Mouse (Mus musculus) heart, postnatal 4 days (tissue): ENCODE data around the gene 5730522E02Rik. TPM values are rescaled to one million over a fixed set of nuclear protein-coding genes. Genes with fewer than 3 reads are reported as not detected.

Source experiments
- DNase-seq: peaks from one replicate; pipeline ENCODE4 v3.0.0; 2021
- total RNA-seq, 2 experiments: library from RNA; stranded (reverse); gene quantifications; 2 replicates each; pipeline ENCODE4 v1.2.3; 2021

Gene 5730522E02Rik
- total RNA-seq, 2 experiments from 2014 or later = 0.93 to 1.0 TPM

DNA sequence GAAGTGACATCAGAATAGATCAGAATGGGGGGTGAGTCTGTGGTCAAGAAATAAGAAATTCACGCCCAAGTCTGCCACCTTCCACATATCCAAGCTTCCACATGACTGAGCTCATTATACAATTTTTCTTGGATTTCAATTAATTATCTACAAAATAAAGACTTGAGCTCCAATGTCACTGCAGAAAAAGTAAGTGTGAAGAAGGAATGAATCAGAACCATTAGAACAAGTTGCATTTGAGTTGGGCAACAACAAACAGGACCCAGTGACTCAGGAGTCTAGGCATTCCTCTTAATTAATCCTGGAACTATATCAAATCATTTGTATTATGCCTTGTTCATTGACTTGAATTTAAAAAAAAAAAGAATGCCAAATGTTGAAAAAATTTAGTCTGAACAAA lies 422.9 kb downstream of the 5730522E02Rik start:
- DNase-seq = no peak

GRCm38 (mm10) chr11:25772231-25772630 lies 438.3 kb downstream of the 5730522E02Rik start:
- no peak for DNase-seq

DNA sequence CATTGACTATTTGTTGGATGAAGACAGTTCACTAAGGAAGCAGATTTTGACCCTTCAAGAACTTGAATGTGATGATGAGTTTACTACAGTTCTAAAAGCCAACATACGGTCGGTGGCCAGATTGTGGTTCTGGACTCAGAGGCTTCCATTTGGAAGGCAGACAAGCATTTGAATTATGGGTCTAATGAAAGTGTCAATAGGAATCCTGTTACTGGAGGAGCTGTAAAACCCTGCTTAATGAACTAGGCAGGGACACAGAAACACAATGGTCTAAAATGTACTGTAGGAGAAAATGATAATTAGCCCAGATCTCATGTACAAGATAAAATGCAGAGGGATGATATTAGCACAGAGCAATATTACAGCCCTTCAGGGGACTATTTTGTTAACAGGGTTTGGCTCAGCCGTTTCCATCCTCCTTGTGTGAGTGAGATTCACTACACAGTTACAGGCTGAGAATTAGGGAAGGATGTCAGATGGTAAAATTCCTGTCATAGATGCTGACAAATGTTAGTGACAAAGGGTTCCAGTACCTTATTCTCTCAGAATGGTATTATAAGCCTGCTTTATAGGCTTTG lies 439.5 kb downstream of the 5730522E02Rik start:
- DNase-seq = no peak

- DNase-seq = no peak
These were observed 442.8 kb downstream of the 5730522E02Rik start for GRCm38 (mm10) chr11:25767584-25768333.

DNA sequence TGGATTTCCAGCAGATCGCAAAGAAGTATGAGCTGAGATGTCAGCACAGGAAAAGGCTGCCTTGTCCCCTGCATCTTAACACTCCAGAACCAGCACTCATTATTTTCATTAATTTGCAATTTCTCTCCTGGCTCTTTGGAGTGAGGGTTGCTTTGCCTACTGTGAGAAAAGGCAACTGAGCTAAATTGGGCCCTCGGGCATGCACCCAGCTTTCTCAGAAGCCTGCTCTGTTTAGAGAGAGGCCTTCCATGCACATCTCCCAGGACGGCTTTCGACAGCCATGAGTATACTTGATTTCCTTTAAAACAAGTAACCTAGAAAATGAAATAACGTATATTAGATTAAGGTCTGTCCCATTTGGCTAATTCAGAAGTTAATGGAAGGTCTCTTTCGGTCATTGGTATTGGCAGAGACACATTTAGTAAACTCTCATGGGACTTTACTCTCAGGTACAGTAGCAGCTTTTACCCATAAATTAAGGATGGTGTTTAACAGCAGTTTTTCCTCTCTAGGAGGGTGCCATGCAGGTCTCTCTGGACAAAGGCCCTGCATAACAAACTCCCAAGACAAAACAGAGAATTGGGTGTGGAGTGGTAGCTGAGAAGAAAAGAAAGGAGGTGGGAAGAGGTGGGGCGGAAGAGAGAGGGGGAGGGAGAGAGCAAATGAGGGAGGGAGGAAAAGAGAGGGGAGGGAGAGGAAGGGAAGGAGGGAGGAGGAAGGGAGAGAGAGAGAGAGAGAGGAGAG lies 457.2 kb downstream of the 5730522E02Rik start:
- no peak for DNase-seq

- DNase-seq = no peak
These were observed 458.1 kb downstream of the 5730522E02Rik start for GRCm38 (mm10) chr11:25752418-25752817.

DNA sequence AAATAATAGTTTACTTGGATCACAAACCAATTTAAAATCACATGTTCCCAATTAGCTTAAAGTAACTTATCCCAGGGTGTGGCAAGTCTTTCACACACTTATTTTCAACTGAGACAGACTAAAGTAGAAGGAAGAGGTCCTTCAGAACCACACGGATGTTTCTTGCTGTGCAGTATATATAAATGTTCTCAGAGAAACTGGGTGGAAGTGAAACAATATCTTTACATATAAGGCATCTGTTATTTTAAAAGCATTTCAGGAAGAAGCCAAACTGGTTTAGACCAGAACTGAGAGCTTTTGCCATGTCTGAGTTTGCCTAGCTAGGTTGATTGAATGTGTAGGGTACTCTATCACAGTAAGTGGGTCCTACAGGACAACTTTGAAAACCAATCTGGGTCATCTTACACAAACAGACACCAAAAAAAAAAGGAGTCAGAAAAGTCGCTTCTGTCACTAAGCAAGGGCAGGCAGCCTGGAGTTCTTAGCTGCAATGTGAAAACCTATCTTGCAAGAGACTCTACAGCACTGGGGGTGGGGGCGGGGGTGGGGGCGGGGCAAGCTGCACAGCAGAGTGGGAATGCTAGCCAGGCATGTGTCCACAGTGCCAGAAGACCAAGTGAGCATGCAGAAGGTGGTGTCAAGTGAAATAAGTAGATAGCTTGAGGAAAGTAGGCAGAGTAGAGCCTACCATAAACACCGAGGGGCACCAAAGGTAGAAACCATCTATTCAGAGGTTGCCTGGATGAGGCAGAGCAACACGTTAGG lies 463.3 kb downstream of the 5730522E02Rik start:
- no peak for DNase-seq

GRCm38 (mm10) chr11:25743664-25744063 lies 466.9 kb downstream of the 5730522E02Rik start:
- DNase-seq = no peak

- no peak for DNase-seq
These were observed 473.3 kb downstream of the 5730522E02Rik start for GRCm38 (mm10) chr11:25737255-25737654.

GRCm38 (mm10) chr11:25729476-25729875 lies 481.1 kb downstream of the 5730522E02Rik start:
- DNase-seq = no peak

GRCm38 (mm10) chr11:25715447-25716321 lies 494.9 kb downstream of the 5730522E02Rik start:
- no peak for DNase-seq

- DNase-seq = no peak
These were observed 500.0 kb downstream of the 5730522E02Rik start for GRCm38 (mm10) chr11:25710559-25710958.

GRCm38 (mm10) chr11:25709892-25710291 lies 500.7 kb downstream of the 5730522E02Rik start:
- no peak for DNase-seq

GRCm38 (mm10) chr11:25704332-25705168 lies 506.0 kb downstream of the 5730522E02Rik start:
- DNase-seq = no peak

DNA sequence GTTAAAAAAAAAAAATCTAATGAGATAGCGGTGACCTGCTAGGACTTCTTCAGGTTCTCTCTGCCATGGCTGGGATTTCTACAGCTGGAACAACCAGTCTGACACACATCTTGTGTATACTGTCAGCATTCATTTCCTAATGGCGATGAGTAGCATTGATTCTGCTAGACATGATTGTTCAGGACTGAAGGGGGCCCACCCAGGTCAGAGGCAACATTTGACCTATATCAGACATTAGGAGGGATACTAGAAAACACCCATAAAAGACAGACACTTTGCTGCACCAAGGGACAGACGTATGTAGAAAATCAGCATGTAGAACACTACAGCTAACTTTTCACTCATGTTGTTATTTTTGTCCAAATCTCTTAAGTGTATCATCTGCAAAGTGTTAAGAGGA lies 507.8 kb downstream of the 5730522E02Rik start:
- DNase-seq = no peak

GRCm38 (mm10) chr11:25697508-25698193 lies 512.9 kb downstream of the 5730522E02Rik start:
- no peak for DNase-seq

DNA sequence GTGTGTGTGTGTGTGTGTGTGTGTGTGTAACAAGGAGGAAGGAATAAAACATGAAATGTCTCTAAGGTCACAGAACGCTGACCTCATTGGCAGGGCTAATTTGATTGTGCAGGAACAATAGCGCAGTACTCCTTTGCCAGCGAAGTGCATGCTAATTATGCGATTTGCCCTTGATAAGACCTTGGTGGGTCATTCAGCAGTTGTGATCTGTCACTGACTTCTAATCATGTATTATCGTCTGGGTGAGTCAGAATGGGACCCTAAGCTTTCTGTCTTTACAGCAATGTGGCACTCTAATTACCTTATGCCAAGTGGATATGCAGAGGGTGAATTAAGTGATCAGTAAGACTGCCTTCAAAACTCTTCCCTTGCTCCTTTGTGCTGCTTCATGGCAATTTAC lies 514.4 kb downstream of the 5730522E02Rik start:
- no peak for DNase-seq

GRCm38 (mm10) chr11:25684731-25685130 lies 525.8 kb downstream of the 5730522E02Rik start:
- no peak for DNase-seq

DNA sequence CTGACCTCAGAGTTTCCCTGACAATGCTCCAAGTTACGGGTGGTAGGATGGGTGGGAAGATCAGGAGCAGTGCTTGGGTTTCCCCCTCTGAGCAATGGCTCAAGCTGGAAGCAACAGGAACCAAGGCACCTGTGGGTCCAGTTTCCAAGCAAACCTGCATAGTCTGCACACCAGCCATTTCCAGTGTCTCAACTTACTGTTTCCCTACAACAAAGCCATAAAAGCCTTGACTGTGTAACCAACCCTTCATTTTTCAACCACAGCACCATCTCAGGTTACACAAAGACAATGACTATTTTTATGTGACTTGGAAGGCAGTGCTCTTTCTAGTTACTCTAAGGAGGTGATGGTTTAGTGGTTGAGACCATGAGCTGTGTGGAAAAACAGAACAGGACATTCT lies 530.7 kb downstream of the 5730522E02Rik start:
- no peak for DNase-seq

- no peak for DNase-seq
These were observed 536.4 kb downstream of the 5730522E02Rik start for GRCm38 (mm10) chr11:25674194-25674593.
